Mouse (Mus musculus): ENCODE data around the gene Slc4a4.

Slc4a4 gene

GRCm38 (mm10) chr5:89000598-89000997 is 114.0 kb downstream of the Slc4a4 start:
- no peak for DNase-seq (ENCODE audit: low spot score in 2 of 2)

- DNase-seq (ENCODE audit: low spot score in 2 of 2), result no peak
These were observed 123.5 kb downstream of the Slc4a4 start for GRCm38 (mm10) chr5:89010116-89010515.

GRCm38 (mm10) chr5:89012456-89012855 is 125.8 kb downstream of the Slc4a4 start:
- no peak for DNase-seq (ENCODE audit: low spot score in 2 of 2)

GRCm38 (mm10) chr5:89014782-89015181 is 128.2 kb downstream of the Slc4a4 start:
- no peak for DNase-seq (ENCODE audit: low spot score in 2 of 2)

GRCm38 (mm10) chr5:89015878-89016277 is 129.3 kb downstream of the Slc4a4 start:
- DNase-seq (ENCODE audit: low spot score in 2 of 2), result no peak

GRCm38 (mm10) chr5:89018537-89018936 is 131.9 kb downstream of the Slc4a4 start:
- no peak for DNase-seq (ENCODE audit: low spot score in 2 of 2)

GRCm38 (mm10) chr5:89024413-89024812 is 137.8 kb downstream of the Slc4a4 start:
- DNase-seq (ENCODE audit: low spot score in 2 of 2), result no peak

DNA sequence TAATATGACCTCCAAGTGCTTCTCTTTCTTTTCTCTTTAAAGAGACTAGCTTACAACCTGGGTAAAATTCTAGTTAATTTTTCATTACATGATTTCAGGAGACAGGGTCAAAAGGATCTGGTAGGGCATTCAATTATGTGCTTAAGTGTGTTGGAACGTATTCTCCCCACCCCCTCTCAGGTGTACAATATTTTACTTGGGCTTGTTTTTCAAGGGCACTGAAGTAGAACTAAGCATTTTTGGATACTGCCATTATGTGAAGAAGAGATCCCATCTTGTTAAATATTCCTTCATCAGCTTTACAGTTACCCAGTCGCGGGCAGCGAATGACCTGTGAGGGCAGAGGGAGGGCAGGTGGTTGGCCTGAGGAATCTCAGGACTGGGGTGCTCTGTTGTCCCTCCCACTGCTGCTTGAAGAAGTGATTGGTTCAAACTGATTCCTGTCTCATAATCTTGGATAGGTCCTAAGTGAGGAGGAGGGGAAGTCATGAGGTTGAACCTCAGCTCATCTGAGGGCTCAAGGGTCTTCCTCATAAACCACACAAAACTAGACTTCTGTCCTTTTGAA is 141.0 kb downstream of the Slc4a4 start:
- no peak for DNase-seq (ENCODE audit: low spot score in 2 of 2)

GRCm38 (mm10) chr5:89032647-89033046 is 146.0 kb downstream of the Slc4a4 start:
- DNase-seq (ENCODE audit: low spot score in 2 of 2), result no peak

GRCm38 (mm10) chr5:89033256-89033655 is 146.6 kb downstream of the Slc4a4 start:
- no peak for DNase-seq (ENCODE audit: low spot score in 2 of 2)

- DNase-seq (ENCODE audit: low spot score in 2 of 2), result no peak
These were observed 149.5 kb downstream of the Slc4a4 start for GRCm38 (mm10) chr5:89036147-89036546.

DNA sequence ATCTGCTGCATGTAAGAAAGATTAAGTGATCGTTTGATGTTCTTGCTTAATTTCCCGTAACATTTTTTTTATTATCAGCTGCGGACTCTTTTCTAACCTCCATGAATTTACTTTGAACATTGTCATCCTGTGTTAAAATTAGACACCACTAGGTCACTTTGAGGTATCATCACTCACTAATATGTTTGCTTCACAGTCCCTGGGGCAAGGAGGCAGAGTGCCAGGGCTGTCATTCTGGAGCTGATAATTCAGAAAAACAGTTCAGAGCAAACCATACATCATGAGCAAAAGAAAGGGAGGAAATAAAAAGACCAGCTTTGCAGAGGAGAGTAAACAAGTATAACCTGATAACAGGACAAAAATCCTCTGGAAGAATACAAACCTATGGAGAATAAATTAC is 154.2 kb downstream of the Slc4a4 start:
- DNase-seq (ENCODE audit: low spot score in 2 of 2), result no peak

DNA sequence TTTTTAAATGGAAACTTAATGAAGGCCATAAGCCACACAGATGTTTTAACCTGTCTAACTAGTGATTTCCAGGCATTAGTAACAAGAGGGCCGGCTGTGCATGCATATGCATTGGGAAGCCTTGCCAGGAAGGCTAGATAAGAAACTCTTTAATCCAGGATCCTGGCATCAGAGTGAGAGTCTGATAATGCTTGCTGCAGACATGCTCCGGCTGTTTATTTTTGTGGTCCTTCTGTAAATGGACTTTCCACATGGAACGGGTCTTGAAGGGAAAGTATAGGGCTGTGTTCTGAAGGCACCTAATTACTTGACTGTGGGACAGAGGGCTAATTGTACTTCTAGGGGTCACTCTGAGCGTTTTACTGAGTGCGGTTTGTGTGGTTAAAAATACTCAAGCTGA is 157.2 kb downstream of the Slc4a4 start:
- DNase-seq (ENCODE audit: low spot score in 2 of 2), result no peak

- DNase-seq (ENCODE audit: low spot score in 2 of 2), result no peak
These were observed 158.2 kb downstream of the Slc4a4 start for GRCm38 (mm10) chr5:89044801-89045200.

DNA sequence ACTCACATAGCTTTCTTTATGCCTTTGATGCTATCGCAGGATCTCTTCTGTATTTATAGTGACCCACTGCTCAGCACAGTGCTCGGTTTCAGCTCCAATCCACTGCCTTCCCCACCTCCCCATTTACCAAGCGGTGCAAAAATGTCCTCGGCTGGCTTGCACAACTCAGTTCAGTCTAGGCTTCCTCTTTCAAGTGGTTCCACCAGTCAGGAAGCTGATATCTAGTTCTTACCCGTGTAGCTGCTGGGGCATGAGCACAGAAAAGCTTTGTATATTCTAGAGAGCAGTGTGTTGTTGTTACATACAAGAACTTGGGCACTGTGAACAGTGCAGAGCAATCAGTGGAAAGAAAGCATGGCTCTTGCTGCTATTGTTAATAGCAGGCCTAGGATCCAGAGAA is 165.0 kb downstream of the Slc4a4 start:
- no peak for DNase-seq (ENCODE audit: low spot score in 2 of 2)

- no peak for DNase-seq (ENCODE audit: low spot score in 2 of 2)
These were observed 165.6 kb downstream of the Slc4a4 start for GRCm38 (mm10) chr5:89052230-89052629.

- no peak for DNase-seq (ENCODE audit: low spot score in 2 of 2)
These were observed 169.0 kb downstream of the Slc4a4 start for GRCm38 (mm10) chr5:89055656-89056055.

DNA sequence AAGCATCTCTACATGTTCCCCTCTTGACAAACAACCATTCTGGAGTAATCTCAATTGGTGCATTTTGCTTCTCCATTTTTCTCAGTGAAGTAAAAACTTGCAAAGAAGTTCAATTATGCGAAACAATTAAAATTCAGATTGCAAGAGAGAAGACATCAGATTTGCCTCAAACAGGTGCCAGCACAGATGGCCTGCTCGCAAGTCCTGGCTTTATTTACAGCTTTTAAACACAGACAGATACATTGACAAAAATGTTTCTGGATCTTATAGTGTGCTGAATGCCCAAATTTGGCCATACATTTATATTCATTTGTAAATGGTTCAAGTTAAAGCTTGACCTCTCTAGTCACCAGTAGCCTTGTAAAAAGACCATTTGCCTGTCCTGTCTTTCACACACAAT is 169.8 kb downstream of the Slc4a4 start:
- no peak for DNase-seq (ENCODE audit: low spot score in 2 of 2)

- DNase-seq (ENCODE audit: low spot score in 2 of 2), result no peak
These were observed 174.5 kb downstream of the Slc4a4 start for GRCm38 (mm10) chr5:89061097-89061496.

DNA sequence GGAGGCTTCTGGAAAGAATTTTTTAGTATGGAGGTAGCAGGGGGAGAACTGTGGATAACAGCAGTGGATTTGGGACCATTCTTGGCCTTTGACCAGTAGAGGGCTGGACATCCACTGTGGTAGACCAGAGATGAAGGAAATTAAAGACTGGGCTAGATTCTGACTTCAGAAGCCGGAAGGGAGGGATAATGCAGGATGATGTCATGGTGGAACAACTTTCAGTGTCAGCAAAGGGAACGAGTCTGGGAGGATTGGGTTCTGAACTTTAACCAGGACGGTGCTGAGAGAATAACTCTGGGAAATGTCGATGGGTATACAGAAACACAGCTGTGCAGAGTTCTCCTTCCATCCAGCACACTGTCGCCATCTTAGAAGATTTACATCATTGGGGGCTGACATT is 175.7 kb downstream of the Slc4a4 start:
- no peak for DNase-seq (ENCODE audit: low spot score in 2 of 2)

DNA sequence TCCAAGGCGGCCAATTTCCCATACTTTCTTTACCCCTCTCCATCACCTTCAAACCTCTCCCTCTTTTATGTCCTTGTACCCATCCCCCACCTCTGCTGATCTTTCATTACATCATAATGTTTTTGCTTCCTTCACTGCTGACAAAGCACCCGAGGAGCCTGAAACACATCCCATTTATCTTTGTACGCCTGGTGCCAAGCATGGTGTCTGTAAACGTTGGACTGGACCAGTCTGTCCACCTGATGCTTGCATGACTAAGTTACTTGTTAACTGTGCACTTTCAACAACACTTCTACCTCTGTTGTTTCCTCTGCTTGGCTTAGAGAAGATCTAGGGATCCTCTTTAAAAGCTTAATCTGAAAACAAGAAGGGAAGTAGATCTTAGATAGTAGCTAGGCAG is 180.5 kb downstream of the Slc4a4 start:
- no peak for DNase-seq (ENCODE audit: low spot score in 2 of 2)

- DNase-seq (ENCODE audit: low spot score in 2 of 2), result no peak
These were observed 181.5 kb downstream of the Slc4a4 start for GRCm38 (mm10) chr5:89068072-89068471.

DNA sequence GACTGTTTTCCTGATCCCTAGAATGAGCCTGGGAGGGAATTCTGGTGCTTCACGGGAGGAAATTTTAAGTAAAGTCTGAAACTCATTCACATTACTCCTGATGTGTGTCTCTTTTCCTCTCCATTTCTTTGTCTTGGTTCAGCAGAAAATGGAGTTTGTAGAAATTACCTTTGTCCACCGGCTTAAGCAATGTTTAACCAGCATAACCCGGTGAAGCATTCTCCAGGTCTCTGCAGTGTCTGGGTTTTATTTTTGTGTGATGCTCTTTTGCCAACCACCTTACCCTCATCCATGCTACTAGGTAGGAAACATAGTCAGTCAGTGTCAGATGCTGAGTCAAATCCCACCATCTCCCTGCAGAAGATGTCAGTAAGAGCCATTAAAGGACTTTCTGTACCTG is 183.4 kb downstream of the Slc4a4 start:
- no peak for DNase-seq (ENCODE audit: low spot score in 2 of 2)

- DNase-seq (ENCODE audit: low spot score in 2 of 2), result no peak
These were observed 185.3 kb downstream of the Slc4a4 start for GRCm38 (mm10) chr5:89071957-89072356.
